Mouse (Mus musculus): ENCODE measurements around the gene Szrd1. TPM values are rescaled to one million over a fixed set of nuclear protein-coding genes. Genes with fewer than 3 reads are reported as not detected.

Szrd1 gene
- total RNA-seq (2023), result 120 to 160 TPM (median 140 TPM) in 4 replicates

DNA sequence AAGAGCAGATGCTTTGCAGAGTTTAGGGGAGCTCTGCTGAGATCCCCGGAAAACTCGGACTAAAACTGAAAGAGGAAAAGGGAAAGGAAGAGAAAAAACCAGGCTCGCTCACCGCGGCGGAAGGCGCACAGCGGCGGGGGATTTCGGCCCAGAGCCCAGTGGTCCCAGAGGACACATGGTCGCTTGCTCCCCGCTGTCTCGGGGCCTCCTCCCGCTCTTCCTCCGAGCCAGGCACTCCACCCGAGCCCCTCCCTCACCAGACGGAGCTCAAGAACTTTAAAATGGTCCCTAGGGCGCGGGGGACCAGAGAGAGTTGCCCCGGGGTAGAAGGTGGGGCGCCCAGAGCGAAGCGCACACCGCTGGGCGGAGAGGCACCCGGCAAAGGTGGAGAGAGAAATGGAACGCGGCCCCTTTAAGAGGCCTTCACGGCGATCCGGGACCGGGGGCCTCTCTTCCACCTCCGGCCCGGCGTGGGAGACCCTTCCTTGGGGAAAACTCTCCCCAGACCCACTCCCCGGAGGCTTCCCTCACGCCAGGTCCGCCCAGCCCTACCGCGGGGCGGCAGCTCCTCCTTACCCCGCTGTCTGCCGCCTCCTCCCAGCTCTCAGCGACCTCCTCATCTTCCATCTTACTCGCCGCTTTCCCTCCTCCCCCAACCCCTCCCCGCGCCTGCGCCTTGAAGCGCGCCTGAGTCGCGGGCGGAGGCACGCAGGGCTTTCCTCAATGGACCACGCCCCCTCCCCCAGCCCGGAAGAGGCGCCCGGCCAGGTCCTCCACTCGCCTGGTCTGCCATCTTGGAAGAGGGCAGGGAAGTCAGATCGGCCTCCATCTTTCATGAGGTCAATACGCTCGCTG is at the start of gene Szrd1:
Szrd1 (minus strand) TSS at position 660 of the 855 bp plus-strand sequence.

DNA sequence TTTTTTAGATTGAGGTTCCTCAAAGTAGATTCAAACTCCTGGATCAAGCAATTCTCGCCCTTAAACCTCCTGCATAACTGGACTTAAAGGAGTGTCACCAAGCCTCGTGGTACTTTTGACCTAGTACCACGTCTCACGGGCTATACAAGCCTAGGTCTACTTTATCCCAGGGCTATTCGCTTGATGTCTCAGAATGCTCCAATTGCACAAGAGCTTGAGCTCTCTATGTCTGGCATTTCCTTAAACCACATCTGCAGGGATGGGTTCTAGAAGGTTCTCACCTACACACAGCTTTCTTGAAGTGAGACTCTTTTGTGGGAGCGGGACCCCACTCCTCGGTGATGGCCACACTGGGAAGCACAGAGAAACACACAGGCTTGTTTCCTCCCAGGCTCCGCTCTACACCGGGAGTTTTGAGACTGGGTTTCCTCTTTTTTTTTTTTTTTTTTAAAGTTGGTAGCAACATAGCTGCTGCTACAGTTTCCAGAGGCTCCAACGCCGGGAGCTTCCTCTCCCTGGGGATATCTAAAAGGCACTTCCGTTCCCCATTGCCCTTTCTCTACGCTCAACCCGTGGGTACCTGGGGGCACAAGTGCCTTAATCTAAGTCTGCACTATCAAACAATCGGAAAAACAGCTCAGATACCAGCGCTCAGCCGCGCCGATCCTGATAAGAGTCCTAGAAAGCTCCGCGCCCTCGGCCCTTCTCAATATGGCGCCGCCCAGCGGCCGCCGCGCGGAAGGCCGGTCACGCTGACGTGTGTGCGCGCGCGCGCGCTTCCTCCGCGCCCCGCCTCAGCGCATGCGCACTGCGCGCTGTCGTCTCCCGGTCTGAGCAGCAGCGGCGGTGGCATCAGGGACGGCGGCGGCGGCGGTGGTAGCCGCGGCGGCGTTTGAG is 7.8 kb upstream of the Szrd1 start, which contains the start of gene Fbxo42:
Fbxo42 (plus strand) TSS at position 802 of the 897 bp plus-strand sequence.

DNA sequence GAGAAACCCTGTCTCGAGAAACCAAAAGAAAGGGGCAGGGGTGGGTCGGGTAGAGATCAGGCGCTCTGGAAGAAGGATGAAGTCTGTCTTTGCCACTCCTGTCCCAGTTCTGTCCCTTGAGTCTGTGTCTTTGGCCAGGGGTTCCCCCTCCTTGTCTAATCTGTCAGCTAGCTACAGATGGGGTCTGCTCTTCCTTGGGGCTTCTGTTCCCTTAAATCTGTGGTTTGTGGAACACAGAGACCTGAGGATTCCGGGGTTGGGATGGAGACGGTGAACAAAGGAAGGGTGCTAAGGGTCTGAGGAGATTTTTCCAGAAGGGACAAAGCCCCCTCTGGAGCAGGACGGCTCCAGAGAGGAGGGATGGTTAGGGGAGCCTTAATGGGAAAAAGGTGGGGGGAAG is 51.5 kb downstream of the Szrd1 start, which contains the start of gene Spata21:
Spata21 (plus strand) TSS at position 301 of the 400 bp plus-strand sequence.

DNA sequence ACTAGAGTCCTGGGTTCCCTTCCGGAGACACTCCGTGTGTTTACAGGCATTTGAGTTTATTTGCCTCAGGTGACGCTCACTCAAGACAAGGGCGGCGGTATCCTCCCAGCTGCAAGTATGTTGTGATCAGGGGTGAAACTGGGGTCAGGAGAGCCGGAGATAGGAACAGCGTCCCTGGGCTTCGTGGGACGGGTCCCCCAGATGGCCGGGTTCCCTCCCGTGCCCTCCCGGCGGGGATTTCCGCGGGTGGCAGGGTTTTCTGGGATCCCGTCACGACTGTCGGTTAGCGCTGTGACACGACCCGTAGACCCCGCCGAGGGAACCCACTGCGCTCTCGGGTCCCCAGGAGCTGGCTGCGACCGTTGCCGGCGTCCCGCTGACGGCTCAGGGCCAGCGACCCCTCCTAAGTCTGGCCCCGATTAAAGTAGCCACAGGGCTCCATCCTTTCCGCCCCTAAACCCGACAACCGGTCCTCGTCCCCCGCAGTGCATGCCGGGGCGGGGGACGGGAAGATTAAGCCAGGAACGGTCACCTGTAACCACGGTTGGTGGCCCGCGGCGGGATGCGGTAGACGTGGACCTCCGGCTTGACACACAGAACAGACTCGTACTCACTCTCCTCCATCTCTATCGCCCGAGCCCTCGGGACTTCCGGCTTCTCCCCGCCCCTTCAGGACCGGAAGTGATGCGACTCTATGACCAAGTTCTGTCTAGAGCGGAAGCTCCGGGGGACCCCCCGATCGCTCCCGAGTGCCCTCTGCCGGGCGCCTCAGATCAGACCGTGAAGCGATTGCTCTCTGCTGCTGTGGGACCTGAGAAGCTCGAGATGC is 61.7 kb downstream of the Szrd1 start, which contains the start of gene Necap2:
Necap2 (minus strand) TSS at position 677 of the 829 bp plus-strand sequence.

Other genes with a start within 250 kb of the Szrd1 start
- 11.0 to 13.6 TPM (median 12.8 TPM) in 4 replicates for gene Padi2, start 233.4 kb downstream of the Szrd1 start, total RNA-seq (2023)
- 67.8 to 81.4 TPM (median 75.4 TPM) in 4 replicates for gene Sdhb, start 178.6 kb downstream of the Szrd1 start, total RNA-seq (2023)
- 83.0 to 109 TPM (median 90.1 TPM) in 4 replicates for gene Atp13a2, start 152.9 kb downstream of the Szrd1 start, total RNA-seq (2023)
- gene Mfap2, start 129.4 kb downstream of the Szrd1 start, total RNA-seq (2023), result not detected in 4 replicates
- gene Crocc, start 79.2 kb downstream of the Szrd1 start, total RNA-seq (2023), result 15.3 to 20.1 TPM (median 17.6 TPM) in 4 replicates
- gene Necap2, start 61.4 kb downstream of the Szrd1 start, total RNA-seq (2023), result 81.7 to 93.6 TPM (median 85.9 TPM) in 4 replicates
- not detected in 4 replicates for gene Spata21, start 51.4 kb downstream of the Szrd1 start, total RNA-seq (2023)
- gene Fbxo42, start 8.1 kb upstream of the Szrd1 start, total RNA-seq (2023), result 18.1 to 25.2 TPM (median 20.6 TPM) in 4 replicates
- gene Rsg1, start 74.2 kb upstream of the Szrd1 start, total RNA-seq (2023), result 1.2 to 2.9 TPM (median 1.7 TPM) in 4 replicates
- not detected in 4 replicates for gene Arhgef19, start 99.7 kb upstream of the Szrd1 start, total RNA-seq (2023)
- gene Epha2, start 161.5 kb upstream of the Szrd1 start, total RNA-seq (2023), result 19.0 to 27.4 TPM (median 25.1 TPM) in 4 replicates
- gene Fam131c, start 228.4 kb upstream of the Szrd1 start, total RNA-seq (2023), result not detected in 4 replicates

All from B cell, adult 62 days (primary cell).